Mouse (Mus musculus) ES-Bruce4 (cell line): Measurements from ENCODE around the gene Hoxa4.

Source experiments
- CTCF ChIP-seq: IDR thresholded peaks from one replicate; pipeline ENCODE4 v1.8.1; 2011; ENCODE audit warnings: low read depth, low read length
- POLR2A ChIP-seq: IDR thresholded peaks from one replicate; pipeline ENCODE4 v1.8.1; 2011; ENCODE audit warnings: low read length; ENCODE audit not compliant: insufficient read depth

- TF ChIP-seq CTCF (no peak), POLR2A (no peak)
Observed at GRCm38 (mm10) chr6:52220003-52220864, 28.7 kb upstream of the Hoxa4 start.
